Mouse (Mus musculus) telencephalon, adult 2 months (tissue): ENCODE data around the gene Olfr513.

Experiments used
- DNase-seq: peaks from one replicate; pipeline ENCODE4 v3.0.0-alpha.2; 2011; ENCODE audit warnings: low read depth, low spot score

The Olfr513 gene

DNA sequence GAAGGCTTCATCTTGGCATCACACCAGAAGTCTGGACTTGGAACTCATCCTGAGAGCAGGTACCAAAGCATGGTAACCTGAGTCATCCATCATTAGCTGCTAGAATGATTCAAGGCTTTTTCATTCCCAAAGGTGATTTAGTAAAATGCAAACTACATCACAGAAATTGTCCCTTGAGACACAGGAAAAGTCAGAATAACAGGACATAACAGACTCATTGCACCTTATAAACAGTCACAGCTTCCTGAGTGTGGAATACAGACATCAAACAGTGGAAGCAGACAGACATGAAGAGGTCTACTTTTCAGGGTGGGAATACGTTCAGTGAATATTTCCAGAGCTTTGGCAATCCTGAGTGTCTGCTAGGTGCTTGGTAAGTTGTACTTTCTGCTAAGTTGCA is at the start of gene Olfr513:
Gene Olfr513, plus strand, starts transcription at position 301 of the 400 bp plus-strand sequence.
- DNase-seq = no peak

DNA sequence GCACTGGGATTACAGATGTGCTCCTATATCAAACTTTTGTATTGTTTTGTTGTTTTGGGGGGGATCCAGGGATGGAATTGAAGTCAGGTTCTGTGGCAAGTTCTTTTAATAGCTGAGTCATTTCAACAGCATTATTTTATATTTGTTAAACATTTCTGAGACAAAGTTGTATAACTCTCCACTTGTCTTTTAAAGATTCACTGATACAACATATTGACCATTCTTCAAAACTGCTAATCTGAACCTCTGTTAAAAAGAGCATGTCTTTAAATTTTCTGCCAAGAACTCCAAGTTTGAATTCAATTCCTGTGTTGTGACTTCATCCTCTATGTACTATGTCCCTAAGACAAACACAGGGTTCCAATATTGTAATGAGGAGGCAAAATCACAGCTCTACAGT is 37.8 kb upstream of the Olfr513 start, which contains the start of gene Olfr512:
Gene Olfr512, plus strand, starts transcription at position 301 of the 400 bp plus-strand sequence.
- no peak for DNase-seq

DNA sequence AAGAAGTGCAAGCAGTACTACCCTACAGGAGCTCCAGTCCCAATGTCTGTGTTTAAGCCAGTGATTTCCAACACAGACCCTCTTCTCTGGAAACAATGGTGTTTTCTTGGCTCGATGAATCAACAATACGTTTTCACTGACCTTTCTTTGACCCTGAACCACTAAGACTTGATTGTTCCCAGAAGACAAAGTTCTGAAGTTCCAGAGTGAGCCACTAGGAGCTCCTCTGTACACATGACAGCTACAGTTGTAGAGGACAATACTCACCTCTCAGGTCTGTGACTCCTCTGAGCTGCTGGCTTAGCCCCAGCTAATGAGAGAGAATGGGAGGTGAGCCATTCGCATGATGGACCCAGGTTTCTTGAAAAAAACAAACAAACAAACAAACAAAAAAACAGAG is 9.6 kb downstream of the Olfr513 start:
- DNase-seq = peak; percentile 0

DNA sequence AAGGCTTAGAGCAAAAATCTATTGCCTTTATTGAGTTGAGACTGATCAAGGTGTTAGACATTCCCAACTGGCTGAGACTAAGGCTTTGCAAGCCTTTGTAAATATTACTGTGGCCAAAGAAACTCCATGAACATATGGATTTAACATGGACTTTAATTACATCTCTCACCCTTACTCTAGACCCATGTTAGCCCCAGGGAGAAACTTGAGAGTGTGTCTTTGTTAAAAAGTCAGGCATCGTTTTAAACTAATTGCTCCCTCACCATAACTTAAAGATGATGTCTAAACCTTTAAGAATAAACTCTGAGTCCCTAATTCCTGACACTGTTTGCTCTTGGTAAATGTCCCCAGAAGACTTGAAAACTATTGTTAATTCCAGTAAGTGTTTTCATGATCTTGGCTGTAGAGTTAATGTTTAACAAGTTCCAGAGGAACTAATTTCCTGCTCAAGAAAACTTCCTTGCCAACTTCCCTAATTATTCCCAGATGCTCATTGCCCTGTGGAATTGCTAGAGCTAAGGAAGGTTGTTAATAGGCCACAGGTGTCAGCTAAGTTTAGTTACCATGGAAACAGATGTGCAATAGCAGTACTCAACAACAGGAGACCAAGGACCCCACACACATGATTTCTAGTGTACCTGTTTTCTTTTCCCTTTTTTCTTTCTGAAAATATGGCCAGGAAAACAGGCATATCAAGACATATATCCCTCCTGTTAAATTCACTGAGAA is 46.6 kb downstream of the Olfr513 start:
- DNase-seq = no peak
